Mouse (Mus musculus) B cell, adult (primary cell): ENCODE data around the gene Olfr133. TPM values are rescaled to one million over a fixed set of nuclear protein-coding genes. Genes with fewer than 3 reads are reported as not detected.

Experiments
- total RNA-seq: library from RNA; stranded (reverse); gene quantifications from 4 replicates; pipeline ENCODE4 v1.2.4, GENCODE M21; 2023; ENCODE audit not compliant: inconsistent age

Olfr133 gene
- not detected in 4 replicates for total RNA-seq

GRCm38 (mm10) chr17:38144981-38145380 is at the start of gene Olfr133:
Gene Olfr133 (plus strand): TSS chr17:38145281.

GRCm38 (mm10) chr17:38134426-38134825 is 10.7 kb upstream of the Olfr133 start, which contains the start of gene Olfr132:
Gene Olfr132 (minus strand): TSS chr17:38134526.

GRCm38 (mm10) chr17:38171088-38171487 is 26.0 kb downstream of the Olfr133 start, which contains the start of gene Olfr134:
Gene Olfr134 (plus strand): TSS chr17:38171388.

Other genes with a start within 250 kb of the Olfr133 start
- not detected in 4 replicates for gene Olfr127, start 244.8 kb upstream of the Olfr133 start, total RNA-seq
- not detected in 4 replicates for gene Olfr128, start 224.7 kb upstream of the Olfr133 start, total RNA-seq
- gene Olfr761, start 192.2 kb upstream of the Olfr133 start, total RNA-seq = not detected in 4 replicates
- gene Olfr129, start 85.2 kb upstream of the Olfr133 start, total RNA-seq = not detected in 4 replicates
- not detected in 4 replicates for gene Olfr130, start 81.4 kb upstream of the Olfr133 start, total RNA-seq
- gene Olfr131, start 56.6 kb upstream of the Olfr133 start, total RNA-seq = not detected in 4 replicates
- gene Olfr132, start 10.8 kb upstream of the Olfr133 start, total RNA-seq = not detected in 4 replicates
- gene Olfr134, start 26.1 kb downstream of the Olfr133 start, total RNA-seq = not detected in 4 replicates
- not detected in 4 replicates for gene Olfr135, start 59.1 kb downstream of the Olfr133 start, total RNA-seq
- gene Olfr138, start 115.8 kb downstream of the Olfr133 start, total RNA-seq = not detected in 4 replicates
- gene Olfr137, start 162.3 kb downstream of the Olfr133 start, total RNA-seq = not detected in 4 replicates
- gene Olfr136, start 184.6 kb downstream of the Olfr133 start, total RNA-seq = not detected in 4 replicates